Mouse (Mus musculus): ENCODE measurements around the gene Traf6.
A peak's percentile ranks its signal among the peaks of the same experiment; 100 is the strongest.
"Not testable (repeated sequence)": the region's sequence is repeated elsewhere in the genome, so short reads cannot be mapped to it uniquely, and the experiment has no call there.

Gene Traf6

GRCm38 (mm10) chr2:101693577-101694215 lies 15.5 kb downstream of the Traf6 start:
- DNase-seq (ENCODE audit: low spot score), result peak; percentile 57

- no peak for DNase-seq (ENCODE audit: low spot score)
These were observed 17.4 kb downstream of the Traf6 start for GRCm38 (mm10) chr2:101695584-101695983.

- DNase-seq (ENCODE audit: low spot score), result no peak
These were observed 21.1 kb downstream of the Traf6 start for GRCm38 (mm10) chr2:101699284-101699683.

- DNase-seq (ENCODE audit: low spot score), result peak; percentile 68
These were observed 27.8 kb downstream of the Traf6 start for GRCm38 (mm10) chr2:101705941-101706485.

GRCm38 (mm10) chr2:101711608-101712007 lies 33.4 kb downstream of the Traf6 start:
- no peak for DNase-seq (ENCODE audit: low spot score)

- peak; percentile 23 for DNase-seq (ENCODE audit: low spot score)
These were observed 37.6 kb downstream of the Traf6 start for GRCm38 (mm10) chr2:101715650-101716323.

- DNase-seq (ENCODE audit: low spot score), result no peak
These were observed 38.9 kb downstream of the Traf6 start for GRCm38 (mm10) chr2:101717162-101717561.

- DNase-seq (ENCODE audit: low spot score), result no peak
These were observed 43.6 kb downstream of the Traf6 start for GRCm38 (mm10) chr2:101721835-101722234.

GRCm38 (mm10) chr2:101722370-101723332 lies 44.4 kb downstream of the Traf6 start:
- peak; percentile 88 for DNase-seq (ENCODE audit: low spot score)

- no peak for DNase-seq (ENCODE audit: low spot score)
These were observed 45.2 kb downstream of the Traf6 start for GRCm38 (mm10) chr2:101723333-101723881.

GRCm38 (mm10) chr2:101727787-101728186 lies 49.6 kb downstream of the Traf6 start:
- peak; percentile 29 for DNase-seq (ENCODE audit: low spot score)

- peak; percentile 68 for DNase-seq (ENCODE audit: low spot score)
These were observed 51.2 kb downstream of the Traf6 start for GRCm38 (mm10) chr2:101729472-101729871.

GRCm38 (mm10) chr2:101730972-101731371 lies 52.7 kb downstream of the Traf6 start:
- peak; percentile 80 for DNase-seq (ENCODE audit: low spot score)

- no peak for DNase-seq (ENCODE audit: low spot score)
These were observed 54.6 kb downstream of the Traf6 start for GRCm38 (mm10) chr2:101732777-101733210.

- peak; percentile 34 for DNase-seq (ENCODE audit: low spot score)
These were observed 55.3 kb downstream of the Traf6 start for GRCm38 (mm10) chr2:101733564-101733963.

- DNase-seq (ENCODE audit: low spot score), result no peak
These were observed 61.7 kb downstream of the Traf6 start for GRCm38 (mm10) chr2:101739914-101740313.

GRCm38 (mm10) chr2:101741653-101742052 lies 63.4 kb downstream of the Traf6 start:
- DNase-seq (ENCODE audit: low spot score), result no peak

- DNase-seq (ENCODE audit: low spot score), result no peak
These were observed 64.0 kb downstream of the Traf6 start for GRCm38 (mm10) chr2:101742072-101742860.

- DNase-seq (ENCODE audit: low spot score), result not testable (repeated sequence)
These were observed 67.4 kb downstream of the Traf6 start for GRCm38 (mm10) chr2:101745656-101746055.

- peak; percentile 95 for DNase-seq (ENCODE audit: low spot score)
These were observed 68.3 kb downstream of the Traf6 start for GRCm38 (mm10) chr2:101746537-101746936.
